Mouse (Mus musculus) intestine, embryonic 14.5 days (tissue): ENCODE results near the gene Tmem237. TPM values are rescaled to one million over a fixed set of nuclear protein-coding genes. Genes with fewer than 3 reads are reported as not detected.

ENCODE experiments used
- ATAC-seq: fragments of 200-750 bp; cut with Nextera tagmentation; replicated peaks from 2 replicates; pipeline ENCODE4 v1.8.0; 2017; ENCODE audit warnings: low read depth, moderate number of reproducible peaks, moderate TSS enrichment, moderate library complexity; ENCODE audit not compliant: low FRiP score, low TSS enrichment
- DNase-seq: peaks from one replicate; pipeline ENCODE4 v3.0.0-alpha.2; 2018; ENCODE audit warnings: low spot score
- H3K27ac ChIP-seq: fragments of 300-500 bp; sonication (generic); 2 replicates; pipeline ENCODE4 v1.5.1; 2014; ENCODE audit warnings: low read depth, mild to moderate bottlenecking, control low read depth
- H3K27me3 ChIP-seq: fragments of 300-500 bp; sonication (generic); replicated peaks from 2 replicates; pipeline ENCODE4 v1.6.1; 2014; ENCODE audit warnings: low read length, control low read depth; ENCODE audit not compliant: control insufficient read depth, insufficient read depth
- H3K36me3 ChIP-seq: fragments of 300-500 bp; sonication (generic); 2 replicates; pipeline ENCODE4 v1.6.1; 2014; ENCODE audit warnings: low read length, control low read depth; ENCODE audit not compliant: control insufficient read depth, insufficient read depth
- H3K4me1 ChIP-seq: fragments of 300-500 bp; sonication (generic); replicated peaks from 2 replicates; pipeline ENCODE4 v1.6.1; 2014; ENCODE audit warnings: low read length, control low read depth, mixed read lengths; ENCODE audit not compliant: control insufficient read depth, insufficient read depth
- H3K4me2 ChIP-seq: fragments of 300-500 bp; sonication (generic); 2 replicates; pipeline ENCODE4 v1.6.1; 2014; ENCODE audit warnings: low read length
- H3K4me3 ChIP-seq: fragments of 300-500 bp; sonication (generic); 2 replicates; pipeline ENCODE4 v1.5.1; 2014; ENCODE audit warnings: low read depth, low read length, control low read depth, mixed read lengths
- H3K9ac ChIP-seq: fragments of 300-500 bp; sonication (generic); 2 replicates; pipeline ENCODE4 v1.6.1; 2014; ENCODE audit warnings: mild to moderate bottlenecking, low read length
- H3K9me3 ChIP-seq: fragments of 300-500 bp; sonication (generic); 2 replicates; pipeline ENCODE4 v1.6.1; 2016; ENCODE audit warnings: low read length, control low read depth; ENCODE audit not compliant: control insufficient read depth
- WGBS: fragments of 180-500 bp; shearing (Covaris S2); extraction: QIAGEN DNeasy Blood & Tissue Kit; methylation state at CpG from one replicate; pipeline ENCODE4 v1.1.7; 2014; 5-methylcytosine and 5-hydroxymethylcytosine counted together
- polyA plus RNA-seq: library from polyadenylated mRNA; unstranded; fragments of >200 nt; fragmentation: Nextera tagmentation; extraction: Ambion mirVana; gene quantifications from 2 replicates; pipeline ENCODE4 v1.2.1, GENCODE M21; 2014

Gene Tmem237
- polyA plus RNA-seq, 1 experiment from 2014 or later, result 40.3 TPM

- H3K36me3 ChIP-seq, result no peaks in the 10 kb centered on the region
- DNase-seq (no peak), ATAC-seq (no peak)
- H3K9ac ChIP-seq, result no peak overlapping the region
- no peaks in the 10 kb centered on the region for H3K4me1 ChIP-seq
- H3K27ac ChIP-seq, result no peak overlapping the region
- WGBS, result 69% methylated on average over 5 of the region's 5 CpGs
- no peaks in the 10 kb centered on the region for H3K27me3 ChIP-seq
- no peaks in the 10 kb centered on the region for H3K9me3 ChIP-seq
- no peak overlapping the region for H3K4me2 ChIP-seq
- no peak overlapping the region for H3K4me3 ChIP-seq
Measured at GRCm38 (mm10) chr1:59134419-59134818, 14.2 kb upstream of the Tmem237 start.

GRCm38 (mm10) chr1:59128879-59129278 is 8.7 kb upstream of the Tmem237 start:
- Histone ChIP-seq H3K4me3 (no peak overlapping the region), H3K4me2 (no peak overlapping the region), H3K4me1 (no peaks in the 10 kb centered on the region), H3K27ac (no peak overlapping the region), H3K9ac (no peak overlapping the region), H3K27me3 (no peaks in the 10 kb centered on the region), H3K9me3 (no peaks in the 10 kb centered on the region), H3K36me3 (no peaks in the 10 kb centered on the region)
- no peak for DNase-seq
- 70% methylated on average over 7 of the region's 7 CpGs for WGBS
- no peak for ATAC-seq

- H3K4me2 ChIP-seq, result no peak overlapping the region
- no peaks in the 10 kb centered on the region for H3K9me3 ChIP-seq
- peaks cover 1% of the 10 kb centered on the region; the same call in 1 of the 2 replicates for H3K4me1 ChIP-seq
- H3K4me3 ChIP-seq, result no peak overlapping the region
- WGBS, result 70% methylated on average over 5 of the region's 5 CpGs
- no peak overlapping the region for H3K27ac ChIP-seq
- no peaks in the 10 kb centered on the region for H3K36me3 ChIP-seq
- no peak for ATAC-seq
- no peak for DNase-seq
- no peak overlapping the region for H3K9ac ChIP-seq
- no peaks in the 10 kb centered on the region for H3K27me3 ChIP-seq
Measured at GRCm38 (mm10) chr1:59125558-59125957, 5.3 kb upstream of the Tmem237 start.

DNA sequence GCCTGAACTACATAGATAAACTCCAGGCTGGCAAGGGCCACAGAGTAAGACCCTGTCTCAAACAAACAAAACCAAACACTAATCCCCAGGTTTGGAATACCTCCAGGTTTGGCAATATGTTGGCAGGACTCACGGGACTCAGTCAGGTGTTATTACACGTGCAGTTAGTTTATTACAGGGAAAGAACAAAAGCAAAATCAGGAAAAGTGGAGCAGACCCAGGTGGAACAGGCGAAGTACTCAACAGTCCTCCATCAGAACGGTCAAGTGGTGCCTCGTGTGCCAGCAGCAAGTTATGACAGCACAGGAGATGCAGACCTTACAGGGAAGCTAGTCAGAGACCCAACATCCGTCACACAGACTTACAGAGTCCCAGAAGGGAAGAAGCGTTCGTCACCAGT is 9.7 kb downstream of the Tmem237 start:
- ATAC-seq, result no peak
- no peak overlapping the region for H3K9ac ChIP-seq
- H3K27ac ChIP-seq, result no peak overlapping the region
- DNase-seq, result no peak
- WGBS, result 77% methylated on average over 8 of the region's 8 CpGs
- no peak overlapping the region for H3K4me3 ChIP-seq
- no peaks in the 10 kb centered on the region for H3K4me1 ChIP-seq
- no peaks in the 10 kb centered on the region for H3K9me3 ChIP-seq
- H3K27me3 ChIP-seq, result no peaks in the 10 kb centered on the region
- peaks cover 56% of the 10 kb centered on the region for H3K36me3 ChIP-seq
- H3K4me2 ChIP-seq, result no peak overlapping the region

GRCm38 (mm10) chr1:59102071-59102470 is 18.1 kb downstream of the Tmem237 start:
- DNase-seq, result no peak
- Histone ChIP-seq H3K9me3 (no peaks in the 10 kb centered on the region), H3K27me3 (no peaks in the 10 kb centered on the region), H3K9ac (no peak overlapping the region), H3K27ac (no peak overlapping the region), H3K4me3 (no peak overlapping the region), H3K4me2 (no peak overlapping the region), H3K4me1 (no peaks in the 10 kb centered on the region), H3K36me3 (peaks cover 28% of the 10 kb centered on the region)
- ATAC-seq, result no peak
- WGBS, result 93% methylated on average over 6 of the region's 6 CpGs

GRCm38 (mm10) chr1:59101020-59101419 is 19.2 kb downstream of the Tmem237 start:
- no peak overlapping the region for H3K4me2 ChIP-seq
- no peak for DNase-seq
- no peaks in the 10 kb centered on the region for H3K4me1 ChIP-seq
- no peak overlapping the region for H3K4me3 ChIP-seq
- H3K27me3 ChIP-seq, result no peaks in the 10 kb centered on the region
- H3K9me3 ChIP-seq, result no peaks in the 10 kb centered on the region
- WGBS, result 91% methylated on average over 5 of the region's 5 CpGs
- no peak overlapping the region for H3K9ac ChIP-seq
- no peak overlapping the region for H3K27ac ChIP-seq
- H3K36me3 ChIP-seq, result peaks cover 19% of the 10 kb centered on the region; the same call in 1 of the 2 replicates
- no peak for ATAC-seq

DNA sequence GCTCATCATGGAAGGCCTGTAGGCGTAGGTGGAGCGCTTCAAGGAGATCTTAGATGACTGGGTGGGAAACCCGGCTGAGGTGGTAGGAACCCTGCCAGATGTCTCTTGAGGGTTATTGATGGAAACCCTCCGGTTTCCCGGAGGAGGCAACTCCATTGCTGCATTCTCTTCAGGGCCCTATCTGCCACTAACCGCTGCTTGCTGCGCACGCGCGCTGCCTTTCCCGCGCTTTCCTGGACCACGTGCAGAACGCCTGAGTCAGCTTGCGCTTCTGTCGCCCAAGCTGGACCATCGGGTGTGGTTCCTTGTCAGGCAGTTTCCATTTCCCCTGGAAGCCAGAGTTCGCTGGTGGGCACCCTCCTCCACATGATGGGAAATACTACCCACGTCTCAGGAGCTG is 25.5 kb downstream of the Tmem237 start, which contains the start of gene C2cd6:
Gene C2cd6, minus strand, starts transcription at position 196 of the 400 bp plus-strand sequence.
- H3K4me1 ChIP-seq, result no peaks in the 10 kb centered on the region
- no peak within 1 kb of the TSS for H3K9ac ChIP-seq
- H3K36me3 ChIP-seq, result no peaks in the 10 kb centered on the region
- DNase-seq (no peak), ATAC-seq (no peak)
- no peaks in the 10 kb centered on the region for H3K27me3 ChIP-seq
- no peak within 1 kb of the TSS for H3K27ac ChIP-seq
- 91% methylated on average over 19 of the region's 19 CpGs for WGBS
- H3K4me3 ChIP-seq, result no peak within 1 kb of the TSS
- no peak within 1 kb of the TSS for H3K4me2 ChIP-seq
- no peaks in the 10 kb centered on the region for H3K9me3 ChIP-seq

- ATAC-seq (no peak), DNase-seq (peak; percentile 51)
- Histone ChIP-seq H3K27ac (no peak overlapping the region), H3K4me1 (no peaks in the 10 kb centered on the region), H3K9me3 (no peaks in the 10 kb centered on the region), H3K36me3 (no peaks in the 10 kb centered on the region), H3K4me3 (no peak overlapping the region), H3K9ac (no peak overlapping the region), H3K4me2 (no peak overlapping the region), H3K27me3 (no peaks in the 10 kb centered on the region)
- 31% methylated on average over 3 of the region's 3 CpGs for WGBS
Measured at GRCm38 (mm10) chr1:59070867-59071266, 49.3 kb downstream of the Tmem237 start.

GRCm38 (mm10) chr1:59067976-59068375 is 52.2 kb downstream of the Tmem237 start:
- no peak for ATAC-seq
- Histone ChIP-seq H3K4me1 (no peaks in the 10 kb centered on the region), H3K4me2 (no peak overlapping the region), H3K9me3 (no peaks in the 10 kb centered on the region), H3K27me3 (no peaks in the 10 kb centered on the region), H3K4me3 (no peak overlapping the region), H3K36me3 (no peaks in the 10 kb centered on the region), H3K27ac (no peak overlapping the region), H3K9ac (no peak overlapping the region)
- peak; percentile 65 for DNase-seq
- 3% methylated on average over 3 of the region's 3 CpGs for WGBS
